Mouse (Mus musculus) kidney, postnatal 25 days (tissue): ENCODE results near the gene Pcf11.

ENCODE experiments used
- DNase-seq, 2 experiments: peaks; one replicate each; pipeline ENCODE4 v3.0.0; 2021; ENCODE audit warnings: mixed read lengths in 2 of 2

Pcf11 gene

GRCm38 (mm10) chr7:92669507-92670471 is at the start of gene Pcf11:
Gene Pcf11 (minus strand): TSS chr7:92669934.
- DNase-seq: peak; percentile 99

GRCm38 (mm10) chr7:92715055-92715454 is 45.3 kb upstream of the Pcf11 start:
- no peak for DNase-seq

- DNase-seq: no peak
Measured at GRCm38 (mm10) chr7:92711593-92711992, 41.9 kb upstream of the Pcf11 start.

- DNase-seq: no peak
Measured at GRCm38 (mm10) chr7:92709573-92709972, 39.8 kb upstream of the Pcf11 start.

- no peak for DNase-seq
Measured at GRCm38 (mm10) chr7:92706711-92707110, 37.0 kb upstream of the Pcf11 start.

GRCm38 (mm10) chr7:92705534-92705933 is 35.8 kb upstream of the Pcf11 start:
- no peak for DNase-seq

- no peak for DNase-seq
Measured at GRCm38 (mm10) chr7:92703661-92704060, 33.9 kb upstream of the Pcf11 start.

- no peak for DNase-seq
Measured at GRCm38 (mm10) chr7:92698770-92699169, 29.0 kb upstream of the Pcf11 start.

GRCm38 (mm10) chr7:92696395-92696794 is 26.7 kb upstream of the Pcf11 start:
- DNase-seq: peak in 1 of 2 experiments; percentile 32

GRCm38 (mm10) chr7:92689101-92689500 is 19.4 kb upstream of the Pcf11 start:
- DNase-seq: no peak

- DNase-seq: no peak
Measured at GRCm38 (mm10) chr7:92688299-92688669, 18.6 kb upstream of the Pcf11 start.

GRCm38 (mm10) chr7:92687556-92688298 is 18.0 kb upstream of the Pcf11 start:
- DNase-seq: no peak

GRCm38 (mm10) chr7:92677346-92677745 is 7.6 kb upstream of the Pcf11 start:
- no peak for DNase-seq

- no peak for DNase-seq
Measured at GRCm38 (mm10) chr7:92675131-92675530, 5.4 kb upstream of the Pcf11 start.

- DNase-seq: peak; percentile 55 to 74
Measured at GRCm38 (mm10) chr7:92668791-92669506, 785 bp downstream of the Pcf11 start.

- DNase-seq: no peak
Measured at GRCm38 (mm10) chr7:92666274-92666820, 3.4 kb downstream of the Pcf11 start.

GRCm38 (mm10) chr7:92658050-92658449 is 11.7 kb downstream of the Pcf11 start:
- DNase-seq: no peak

GRCm38 (mm10) chr7:92656386-92656785 is 13.3 kb downstream of the Pcf11 start:
- no peak for DNase-seq

GRCm38 (mm10) chr7:92653329-92653728 is 16.4 kb downstream of the Pcf11 start:
- DNase-seq: no peak

- no peak for DNase-seq
Measured at GRCm38 (mm10) chr7:92647790-92648189, 21.9 kb downstream of the Pcf11 start.

GRCm38 (mm10) chr7:92642358-92642757 is 27.4 kb downstream of the Pcf11 start:
- no peak for DNase-seq

GRCm38 (mm10) chr7:92638050-92638449 is 31.7 kb downstream of the Pcf11 start:
- DNase-seq: no peak
